Mouse (Mus musculus) macrophage (primary cell): ENCODE data around the gene Rab30. TPM values are rescaled to one million over a fixed set of nuclear protein-coding genes. Genes with fewer than 3 reads are reported as not detected.

Source experiments
- H3K27ac ChIP-seq: fragments of 350-480 bp; formaldehyde crosslinking; 2 replicates; pipeline ENCODE4 v1.9.0; 2021
- H3K36me3 ChIP-seq: fragments of 350-480 bp; formaldehyde crosslinking; 2 replicates; pipeline ENCODE4 v1.9.0; 2021; ENCODE audit errors: inconsistent target
- H3K4me3 ChIP-seq: fragments of 350-480 bp; formaldehyde crosslinking; 2 replicates; pipeline ENCODE4 v1.9.0; 2021; ENCODE audit errors: inconsistent target
- H3K79me2 ChIP-seq: fragments of 350-480 bp; formaldehyde crosslinking; 2 replicates; pipeline ENCODE4 v1.9.0; 2021; ENCODE audit errors: inconsistent target
- WGBS: methylation state at CpG from one replicate; pipeline ENCODE4 v1.1.7; 2026; ENCODE audit warnings: inconsistent platforms; ENCODE audit not compliant: missing documents; 5-methylcytosine and 5-hydroxymethylcytosine counted together
- polyA plus RNA-seq: library from polyadenylated mRNA; stranded (reverse); fragments of 250-400 nt; gene quantifications from 3 replicates; pipeline ENCODE4 v1.2.4, GENCODE M21; 2018; ENCODE audit warnings: inconsistent platforms

Rab30 gene
- polyA plus RNA-seq, 1 experiment from 2014 or later: 0.19 TPM

- 91% methylated on average over 10 of the region's 10 CpGs for WGBS
- Histone ChIP-seq H3K79me2 (no peaks in the 10 kb centered on the region), H3K36me3 (no peaks in the 10 kb centered on the region), H3K27ac (no peak overlapping the region), H3K4me3 (no peak overlapping the region)
Observed at GRCm38 (mm10) chr7:92799665-92800595, 58.5 kb downstream of the Rab30 start.

- H3K27ac ChIP-seq: no peak overlapping the region
- no peaks in the 10 kb centered on the region for H3K79me2 ChIP-seq
- no peaks in the 10 kb centered on the region for H3K36me3 ChIP-seq
- 89% methylated on average over 4 of the region's 4 CpGs for WGBS
- no peak overlapping the region for H3K4me3 ChIP-seq
Observed at GRCm38 (mm10) chr7:92802158-92802557, 60.8 kb downstream of the Rab30 start.

GRCm38 (mm10) chr7:92803191-92803590, 61.8 kb downstream of the Rab30 start:
- WGBS: 94% methylated on average over 1 of the region's 1 CpGs
- no peak overlapping the region for H3K27ac ChIP-seq
- H3K79me2 ChIP-seq: no peaks in the 10 kb centered on the region
- no peaks in the 10 kb centered on the region for H3K36me3 ChIP-seq
- H3K4me3 ChIP-seq: no peak overlapping the region

GRCm38 (mm10) chr7:92804919-92805668, 63.7 kb downstream of the Rab30 start:
- no peaks in the 10 kb centered on the region for H3K79me2 ChIP-seq
- no peak overlapping the region for H3K4me3 ChIP-seq
- WGBS: 86% methylated on average over 9 of the region's 9 CpGs
- no peaks in the 10 kb centered on the region for H3K36me3 ChIP-seq
- H3K27ac ChIP-seq: no peak overlapping the region

GRCm38 (mm10) chr7:92806512-92807188, 65.2 kb downstream of the Rab30 start:
- no peaks in the 10 kb centered on the region for H3K79me2 ChIP-seq
- no peak overlapping the region for H3K27ac ChIP-seq
- H3K36me3 ChIP-seq: no peaks in the 10 kb centered on the region
- 66% methylated on average over 15 of the region's 15 CpGs for WGBS
- H3K4me3 ChIP-seq: no peak overlapping the region

GRCm38 (mm10) chr7:92807482-92807881, 66.1 kb downstream of the Rab30 start:
- no peaks in the 10 kb centered on the region for H3K36me3 ChIP-seq
- WGBS: 94% methylated on average over 4 of the region's 4 CpGs
- H3K4me3 ChIP-seq: no peak overlapping the region
- H3K79me2 ChIP-seq: no peaks in the 10 kb centered on the region
- H3K27ac ChIP-seq: no peak overlapping the region

- 86% methylated on average over 7 of the region's 7 CpGs for WGBS
- no peak overlapping the region for H3K4me3 ChIP-seq
- H3K79me2 ChIP-seq: no peaks in the 10 kb centered on the region
- no peaks in the 10 kb centered on the region for H3K36me3 ChIP-seq
- no peak overlapping the region for H3K27ac ChIP-seq
Observed at GRCm38 (mm10) chr7:92811667-92812279, 70.4 kb downstream of the Rab30 start.

- Histone ChIP-seq H3K27ac (no peak overlapping the region), H3K79me2 (no peaks in the 10 kb centered on the region), H3K36me3 (no peaks in the 10 kb centered on the region), H3K4me3 (no peak overlapping the region)
- 46% methylated on average over 2 of the region's 2 CpGs for WGBS
Observed at GRCm38 (mm10) chr7:92817242-92817641, 75.8 kb downstream of the Rab30 start.

- Histone ChIP-seq H3K36me3 (no peaks in the 10 kb centered on the region), H3K4me3 (no peak overlapping the region), H3K79me2 (no peaks in the 10 kb centered on the region), H3K27ac (no peak overlapping the region)
- 95% methylated on average over 9 of the region's 9 CpGs for WGBS
Observed at GRCm38 (mm10) chr7:92817886-92818285, 76.5 kb downstream of the Rab30 start.

GRCm38 (mm10) chr7:92819656-92820055, 78.3 kb downstream of the Rab30 start:
- Histone ChIP-seq H3K4me3 (no peak overlapping the region), H3K79me2 (no peaks in the 10 kb centered on the region), H3K36me3 (no peaks in the 10 kb centered on the region), H3K27ac (no peak overlapping the region)
- WGBS: 90% methylated on average over 11 of the region's 11 CpGs

- WGBS: 90% methylated on average over 1 of the region's 1 CpGs
- no peak overlapping the region for H3K27ac ChIP-seq
- no peak overlapping the region for H3K4me3 ChIP-seq
- H3K79me2 ChIP-seq: no peaks in the 10 kb centered on the region
- no peaks in the 10 kb centered on the region for H3K36me3 ChIP-seq
Observed at GRCm38 (mm10) chr7:92820410-92820809, 79.0 kb downstream of the Rab30 start.

- H3K4me3 ChIP-seq: no peak overlapping the region
- H3K27ac ChIP-seq: no peak overlapping the region
- WGBS: 88% methylated on average over 7 of the region's 7 CpGs
- no peaks in the 10 kb centered on the region for H3K36me3 ChIP-seq
- H3K79me2 ChIP-seq: no peaks in the 10 kb centered on the region
Observed at GRCm38 (mm10) chr7:92820941-92821465, 79.6 kb downstream of the Rab30 start.

- H3K79me2 ChIP-seq: no peaks in the 10 kb centered on the region
- H3K27ac ChIP-seq: no peak overlapping the region
- no peak overlapping the region for H3K4me3 ChIP-seq
- WGBS: 79% methylated on average over 4 of the region's 4 CpGs
- no peaks in the 10 kb centered on the region for H3K36me3 ChIP-seq
Observed at GRCm38 (mm10) chr7:92821871-92822270, 80.5 kb downstream of the Rab30 start.

GRCm38 (mm10) chr7:92822409-92823101, 81.2 kb downstream of the Rab30 start:
- no peaks in the 10 kb centered on the region for H3K79me2 ChIP-seq
- H3K36me3 ChIP-seq: no peaks in the 10 kb centered on the region
- WGBS: 69% methylated on average over 1 of the region's 1 CpGs
- no peak overlapping the region for H3K4me3 ChIP-seq
- no peak overlapping the region for H3K27ac ChIP-seq
